Mouse (Mus musculus): ENCODE measurements around the gene Pou5f1.

GRCm38 (mm10) chr17:35486726-35487125 lies 19.1 kb upstream of the Pou5f1 start:
- TF ChIP-seq CTCF (IDR thresholded peaks at IDR 0.05; ENCODE audit: borderline replicate concordance, extremely low read depth, insufficient read depth, insufficient read length) (no peak), POLR2A (IDR thresholded peaks at IDR 0.05; ENCODE audit: borderline replicate concordance, extremely low read depth, insufficient read depth, insufficient read length, poor library complexity, severe bottlenecking) (no peak)
